Mouse (Mus musculus): ENCODE measurements at regions not wholly inside any gene's neighbourhood (a gene's known extent, or its start where the extent isn't known, plus 50 kb on each side); places are given as distances from the start of the nearest gene placed in this dataset.
"Not testable (repeated sequence)": the region's sequence is repeated elsewhere in the genome, so short reads cannot be mapped to it uniquely, and the experiment has no call there.

- Histone ChIP-seq H3K9ac (ENCODE audit: low read depth, low read length) (no peak overlapping the region), H3K36me3 (ENCODE audit: control insufficient read depth, insufficient read depth) (no peaks in the 10 kb centered on the region), H3K9me3 (ENCODE audit: control insufficient read depth) (no peaks in the 10 kb centered on the region), H3K4me1 (replicated peaks; ENCODE audit: control insufficient read depth, insufficient read depth, low read length) (no peaks in the 10 kb centered on the region), H3K27ac (ENCODE audit: low read depth, low read length) (no peak overlapping the region), H3K4me2 (replicated peaks; ENCODE audit: low read depth) (no peak overlapping the region), H3K27me3 (replicated peaks; ENCODE audit: control insufficient read depth, insufficient read depth, low read length) (no peaks in the 10 kb centered on the region), H3K4me3 (ENCODE audit: low read depth, low read length) (no peak overlapping the region)
- WGBS: 50% methylated on average over 1 of the region's 1 CpGs
- no peak for TF ChIP-seq CTCF (IDR thresholded peaks at IDR 0.05; ENCODE audit: low read depth)
- ATAC-seq: no peak
Observed at GRCm38 (mm10) chrX:122935358-122935757, 94.1 kb downstream of the Gm17521 start.

- H3K9me3 ChIP-seq (ENCODE audit: control insufficient read depth): no peaks in the 10 kb centered on the region
- H3K9ac ChIP-seq (ENCODE audit: low read depth, low read length): no peak overlapping the region
- H3K36me3 ChIP-seq (ENCODE audit: control insufficient read depth, insufficient read depth): no peaks in the 10 kb centered on the region
- no peaks in the 10 kb centered on the region for H3K4me1 ChIP-seq (replicated peaks; ENCODE audit: control insufficient read depth, insufficient read depth, low read length)
- ATAC-seq: no peak
- no peak overlapping the region for H3K4me3 ChIP-seq (ENCODE audit: low read depth, low read length)
- no peak overlapping the region for H3K27ac ChIP-seq (ENCODE audit: low read depth, low read length)
- no peak for TF ChIP-seq CTCF (IDR thresholded peaks at IDR 0.05; ENCODE audit: low read depth)
- H3K27me3 ChIP-seq (replicated peaks; ENCODE audit: control insufficient read depth, insufficient read depth, low read length): no peaks in the 10 kb centered on the region
- 75% methylated on average over 1 of the region's 1 CpGs for WGBS
- H3K4me2 ChIP-seq (replicated peaks; ENCODE audit: low read depth): no peak overlapping the region
Observed at GRCm38 (mm10) chrX:122892682-122893081, 136.8 kb downstream of the Gm17521 start.

GRCm38 (mm10) chrX:122854453-122854852 is 175.0 kb downstream of the Gm17521 start:
- Histone ChIP-seq H3K36me3 (ENCODE audit: control insufficient read depth, insufficient read depth) (no peaks in the 10 kb centered on the region), H3K4me2 (replicated peaks; ENCODE audit: low read depth) (no peak overlapping the region), H3K9ac (ENCODE audit: low read depth, low read length) (no peak overlapping the region), H3K9me3 (ENCODE audit: control insufficient read depth) (no peaks in the 10 kb centered on the region), H3K27me3 (replicated peaks; ENCODE audit: control insufficient read depth, insufficient read depth, low read length) (no peaks in the 10 kb centered on the region), H3K4me1 (replicated peaks; ENCODE audit: control insufficient read depth, insufficient read depth, low read length) (no peaks in the 10 kb centered on the region), H3K4me3 (ENCODE audit: low read depth, low read length) (no peak overlapping the region), H3K27ac (ENCODE audit: low read depth, low read length) (no peak overlapping the region)
- TF ChIP-seq CTCF (IDR thresholded peaks at IDR 0.05; ENCODE audit: low read depth): no peak
- no peak for ATAC-seq
- 58% methylated on average over 1 of the region's 1 CpGs for WGBS

- not testable (repeated sequence) for H3K4me2 ChIP-seq (replicated peaks; ENCODE audit: low read depth); H3K9ac ChIP-seq (ENCODE audit: low read depth, low read length); H3K9me3 ChIP-seq (ENCODE audit: control insufficient read depth); H3K4me3 ChIP-seq (ENCODE audit: low read depth, low read length); ATAC-seq; H3K27ac ChIP-seq (ENCODE audit: low read depth, low read length); H3K4me1 ChIP-seq (replicated peaks; ENCODE audit: control insufficient read depth, insufficient read depth, low read length); H3K36me3 ChIP-seq (ENCODE audit: control insufficient read depth, insufficient read depth); H3K27me3 ChIP-seq (replicated peaks; ENCODE audit: control insufficient read depth, insufficient read depth, low read length)
Observed at GRCm38 (mm10) chrX:122831222-122831621, 198.2 kb downstream of the Gm17521 start.

GRCm38 (mm10) chrX:122826035-122826434 is 203.4 kb downstream of the Gm17521 start:
- Histone ChIP-seq H3K4me1 (replicated peaks; ENCODE audit: control insufficient read depth, insufficient read depth, low read length) (no peaks in the 10 kb centered on the region), H3K27me3 (replicated peaks; ENCODE audit: control insufficient read depth, insufficient read depth, low read length) (no peaks in the 10 kb centered on the region), H3K27ac (ENCODE audit: low read depth, low read length) (no peak overlapping the region), H3K4me2 (replicated peaks; ENCODE audit: low read depth) (no peak overlapping the region), H3K4me3 (ENCODE audit: low read depth, low read length) (no peak overlapping the region), H3K9me3 (ENCODE audit: control insufficient read depth) (no peaks in the 10 kb centered on the region), H3K36me3 (ENCODE audit: control insufficient read depth, insufficient read depth) (no peaks in the 10 kb centered on the region), H3K9ac (ENCODE audit: low read depth, low read length) (no peak overlapping the region)
- peak; percentile 48 for TF ChIP-seq CTCF (IDR thresholded peaks at IDR 0.05; ENCODE audit: low read depth)
- ATAC-seq: no peak
- WGBS: 17% methylated on average over 4 of the region's 4 CpGs

Measured in intestine, postnatal 0 days (tissue).